21 mouse cellular contexts compared by ENCODE assay signal in genomic region chr11:72402017-72402416, GRCm38 (mm10). TPM values are rescaled to one million over a fixed set of nuclear protein-coding genes. Genes with fewer than 3 reads are reported as not detected.
DNase-seq lines count a peak whose midpoint lies in the region; ATAC-seq and TF ChIP-seq lines count a peak whose summit lies in the region.
"Had no signal": no experiment of that assay in that cellular context is flagged by ENCODE, and none has a peak within 500 bp of the region (broad histone marks: within the 10 kb centered on the region; RNA-seq: fewer than 3 reads in every experiment).

No protein-coding gene starts in this region.

- no peaks in the 10 kb centered on the region for H3K9me3 ChIP-seq in heart, embryonic 12.5 days (replicated peaks)
- no peaks in the 10 kb centered on the region for H3K9me3 ChIP-seq in stomach, embryonic 16.5 days (replicated peaks; ENCODE audit: control insufficient read depth, low read length)
- H3K9me3 ChIP-seq: embryonic facial prominence, embryonic 15.5 days; limb, embryonic 15.5 days; neural tube, embryonic 12.5 days had no signal

- no peaks in the 10 kb centered on the region for H3K27me3 ChIP-seq in heart, embryonic 12.5 days (replicated peaks)
- no peaks in the 10 kb centered on the region for H3K27me3 ChIP-seq in stomach, embryonic 16.5 days (ENCODE audit: control insufficient read depth, insufficient read depth, low read length)
- no peaks in the 10 kb centered on the region for H3K27me3 ChIP-seq in cerebellum, adult 2 months (ENCODE audit: control insufficient read depth, insufficient read depth, low read length)
- H3K27me3 ChIP-seq: embryonic facial prominence, embryonic 15.5 days; limb, embryonic 15.5 days; neural tube, embryonic 12.5 days had no signal

- WGBS in heart, embryonic 12.5 days = 43% methylated on average over 5 of the region's 5 CpGs
- 59% methylated on average over 5 of the region's 5 CpGs for WGBS in stomach, embryonic 16.5 days
- WGBS in cerebellum, adult 2 months = 83% methylated on average over 5 of the region's 5 CpGs

- no peak for TF ChIP-seq POLR2A in cerebellum, adult 2 months (IDR thresholded peaks at IDR 0.05; ENCODE audit: borderline replicate concordance, insufficient read depth, low read length)

- H3K27ac ChIP-seq in heart, embryonic 12.5 days (ENCODE audit: poor library complexity, severe bottlenecking) = 0 out of 2 replicates have a peak overlapping the region, but pooled peaks have one; percentile 10
- H3K27ac ChIP-seq in stomach, embryonic 16.5 days (ENCODE audit: low read length) = peak overlapping the region; percentile 1; the same call in 1 of the 2 replicates
- no peak overlapping the region for H3K27ac ChIP-seq in cerebellum, adult 2 months (ENCODE audit: insufficient read depth, low read length)
- H3K27ac ChIP-seq: hindbrain, postnatal 0 days; layer of hippocampus, adult 2 months; limb, embryonic 15.5 days; macrophage; neural tube, embryonic 12.5 days had no signal

- TF ChIP-seq CTCF in cerebellum, adult 2 months (IDR thresholded peaks at IDR 0.05; ENCODE audit: borderline replicate concordance, insufficient read depth, low read depth, low read length) = no peak

- no peak for ATAC-seq in heart, embryonic 12.5 days (ENCODE audit: insufficient number of reproducible peaks, low FRiP score)
- ATAC-seq in stomach, embryonic 16.5 days (ENCODE audit: insufficient read depth, low FRiP score) = no peak
- ATAC-seq: forebrain, embryonic 14.5 days; hindbrain, postnatal 0 days; midbrain, embryonic 16.5 days had no signal

- H3K4me1 ChIP-seq in heart, embryonic 12.5 days (replicated peaks) = peaks cover 93% of the 10 kb centered on the region
- H3K4me1 ChIP-seq in stomach, embryonic 16.5 days (ENCODE audit: control insufficient read depth, insufficient read depth, low read length) = peaks cover 28% of the 10 kb centered on the region
- no peaks in the 10 kb centered on the region for H3K4me1 ChIP-seq in cerebellum, adult 2 months (ENCODE audit: control insufficient read depth, insufficient read depth, low read length)

- no peak overlapping the region for H3K4me3 ChIP-seq in heart, embryonic 12.5 days
- no peak overlapping the region for H3K4me3 ChIP-seq in stomach, embryonic 16.5 days (replicated peaks; ENCODE audit: low read length)
- H3K4me3 ChIP-seq in cerebellum, adult 2 months (replicated peaks; ENCODE audit: insufficient read depth, low read depth, low read length) = no peak overlapping the region
- H3K4me3 ChIP-seq: embryonic facial prominence, embryonic 15.5 days; layer of hippocampus, adult 2 months; limb, embryonic 15.5 days; neural tube, embryonic 12.5 days had no signal

- no peak for DNase-seq in heart, adult 18-20 months
- peak; percentile 61 for DNase-seq in ovary, adult 18-20 months (ENCODE audit: low spot score)
- DNase-seq in ovary, postnatal 36 days (ENCODE audit: low spot score) = no peak
- peak; percentile 64 to 71 for DNase-seq in kidney, adult 8-10 months
- no peak for DNase-seq in cerebellum, adult 8-10 months
- DNase-seq in cerebellum, adult 2 months = no peak
- DNase-seq: B cell, adult 2 months; cerebellum, postnatal 10 days; retina, postnatal 1 day; thymus, postnatal 14 days had no signal

- peak overlapping the region; percentile 32 for H3K9ac ChIP-seq in heart, embryonic 12.5 days
- H3K9ac ChIP-seq in stomach, embryonic 16.5 days (ENCODE audit: low read length) = no peak overlapping the region
- H3K9ac ChIP-seq: embryonic facial prominence, embryonic 15.5 days; limb, embryonic 15.5 days; neural tube, embryonic 12.5 days had no signal

- H3K4me2 ChIP-seq in heart, embryonic 12.5 days = peak overlapping the region; percentile 4; the same call in 1 of the 2 replicates
- H3K4me2 ChIP-seq in stomach, embryonic 16.5 days (ENCODE audit: low read depth, low read length) = no peak overlapping the region
- H3K4me2 ChIP-seq: embryonic facial prominence, embryonic 15.5 days; limb, embryonic 15.5 days; neural tube, embryonic 12.5 days had no signal

- H3K36me3 ChIP-seq in heart, embryonic 12.5 days = peaks cover 70% of the 10 kb centered on the region
- H3K36me3 ChIP-seq in stomach, embryonic 16.5 days (ENCODE audit: control insufficient read depth, insufficient read depth, low read length) = peaks cover 5% of the 10 kb centered on the region; the same call in 1 of the 2 replicates
- H3K36me3 ChIP-seq: embryonic facial prominence, embryonic 15.5 days; limb, embryonic 15.5 days; neural tube, embryonic 12.5 days had no signal

RNA-seq across cellular contexts. Expression of gene Smtnl2, which starts 9.5 kb away (rescaled TPM):
- 191 and 194 TPM in 2 replicates for polyA plus RNA-seq in heart, embryonic 12.5 days (2016; fragmentation: Nextera tagmentation; extraction: Ambion mirVana)
- total RNA-seq in heart, adult 18-20 months (2021) = 10 to 100 TPM in 1 of 2 experiments, 1 to 10 TPM in 1; 9.4 to 11.3 TPM
- 44.0 and 46.2 TPM in 2 replicates for polyA plus RNA-seq in stomach, embryonic 16.5 days (2015; fragmentation: Nextera tagmentation; extraction: Ambion mirVana)
- 1.5 and 1.6 TPM in 2 replicates for polyA plus RNA-seq in cerebellum, adult 2 months (2012; rRNA removed)
- polyA plus RNA-seq: macrophage had no signal

RNA-seq across cellular contexts. Expression of gene Ggt6, which starts 33.3 kb away (rescaled TPM):
- not detected in 2 replicates for polyA plus RNA-seq in heart, embryonic 12.5 days (2016; fragmentation: Nextera tagmentation; extraction: Ambion mirVana)
- total RNA-seq in heart, adult 18-20 months (2021) = not detected
- 8.1 and 8.9 TPM in 2 replicates for polyA plus RNA-seq in stomach, embryonic 16.5 days (2015; fragmentation: Nextera tagmentation; extraction: Ambion mirVana)
- polyA plus RNA-seq in cerebellum, adult 2 months (2012; rRNA removed) = 0.14 and 0.15 TPM in 2 replicates
- total RNA-seq: hindbrain, postnatal 0 days; layer of hippocampus, adult 2 months had no signal
- polyA plus RNA-seq: forebrain, embryonic 14.5 days; hindbrain, postnatal 0 days; macrophage; midbrain, embryonic 16.5 days; neural tube, embryonic 12.5 days had no signal

RNA-seq across cellular contexts. Expression of gene Mybbp1a, which starts 39.1 kb away (rescaled TPM):
- polyA plus RNA-seq in heart, embryonic 12.5 days (2016; fragmentation: Nextera tagmentation; extraction: Ambion mirVana) = 99.5 and 106 TPM in 2 replicates
- 10 to 100 TPM; 43.1 to 47.5 TPM for total RNA-seq in heart, adult 18-20 months (2021)
- 117 and 133 TPM in 2 replicates for polyA plus RNA-seq in stomach, embryonic 16.5 days (2015; fragmentation: Nextera tagmentation; extraction: Ambion mirVana)
- polyA plus RNA-seq in cerebellum, adult 2 months (2012; rRNA removed) = 52.5 and 61.3 TPM in 2 replicates

RNA-seq across cellular contexts. Expression of gene Tekt1, which starts 39.8 kb away (rescaled TPM):
- 0.32 and 0.85 TPM in 2 replicates for polyA plus RNA-seq in heart, embryonic 12.5 days (2016; fragmentation: Nextera tagmentation; extraction: Ambion mirVana)
- total RNA-seq in heart, adult 18-20 months (2021) = under 1 TPM in 1 of 2 experiments, not detected in 1; 0.75 TPM
- polyA plus RNA-seq in stomach, embryonic 16.5 days (2015; fragmentation: Nextera tagmentation; extraction: Ambion mirVana) = 0.18 and 0.59 TPM in 2 replicates
- polyA plus RNA-seq in cerebellum, adult 2 months (2012; rRNA removed) = 1.1 and 2.3 TPM in 2 replicates
- polyA plus RNA-seq: macrophage; spleen, adult 2 months had no signal

Comparison
In these comparisons a context has a peak if more than half of its experiments do, and no peak if none do; other contexts are left out.
1. DNase-seq: peak in ovary, adult 18-20 months (single experiment) and kidney, adult 8-10 months (2 of 2); none in heart, adult 18-20 months (0 of 2), ovary, postnatal 36 days (single experiment), cerebellum, adult 8-10 months (single experiment) and cerebellum, adult 2 months (0 of 2).
2. RNA of gene Smtnl2, which starts 9.5 kb away (polyA plus RNA-seq): 191 to 194 TPM in heart, embryonic 12.5 days and 44.0 to 46.2 TPM in stomach, embryonic 16.5 days; 1.5 to 1.6 TPM in cerebellum, adult 2 months; every median in the first group is over 10 times any median in the second.